Mouse (Mus musculus) stomach, embryonic 16.5 days (tissue): Measurements from ENCODE around the gene Casp7. TPM values are rescaled to one million over a fixed set of nuclear protein-coding genes. Genes with fewer than 3 reads are reported as not detected.

ENCODE experiments used
- ATAC-seq: fragments of 200-750 bp; cut with Nextera tagmentation; 2 replicates; pipeline ENCODE4 v1.8.0; 2017; ENCODE audit warnings: moderate number of reproducible peaks, moderate TSS enrichment; ENCODE audit not compliant: insufficient read depth, low FRiP score
- H3K27ac ChIP-seq: fragments of 300-500 bp; sonication (generic); 2 replicates; pipeline ENCODE4 v1.5.1; 2014; ENCODE audit warnings: low read length
- H3K27me3 ChIP-seq: fragments of 300-500 bp; sonication (generic); 2 replicates; pipeline ENCODE4 v1.6.1; 2014; ENCODE audit warnings: low read length, control low read depth, mixed read lengths; ENCODE audit not compliant: control insufficient read depth, insufficient read depth
- H3K36me3 ChIP-seq: fragments of 300-500 bp; sonication (generic); 2 replicates; pipeline ENCODE4 v1.6.1; 2014; ENCODE audit warnings: low read length; ENCODE audit not compliant: control insufficient read depth, insufficient read depth
- H3K4me1 ChIP-seq: fragments of 300-500 bp; sonication (generic); 2 replicates; pipeline ENCODE4 v1.6.1; 2014; ENCODE audit warnings: low read length, control low read depth, mixed read lengths; ENCODE audit not compliant: control insufficient read depth, insufficient read depth
- H3K4me2 ChIP-seq: fragments of 300-500 bp; sonication (generic); 2 replicates; pipeline ENCODE4 v1.6.1; 2014; ENCODE audit warnings: low read depth, low read length, mixed read lengths
- H3K4me3 ChIP-seq: fragments of 300-500 bp; sonication (generic); replicated peaks from 2 replicates; pipeline ENCODE4 v1.5.1; 2014; ENCODE audit warnings: mild to moderate bottlenecking, low read length
- H3K9ac ChIP-seq: fragments of 300-500 bp; sonication (generic); 2 replicates; pipeline ENCODE4 v1.6.1; 2014; ENCODE audit warnings: low read length
- H3K9me3 ChIP-seq: fragments of 300-500 bp; sonication (generic); replicated peaks from 2 replicates; pipeline ENCODE4 v1.6.1; 2016; ENCODE audit warnings: low read length, control low read depth; ENCODE audit not compliant: control insufficient read depth
- WGBS: fragments of 180-500 bp; shearing (Covaris S2); extraction: QIAGEN DNeasy Blood & Tissue Kit; methylation state at CpG from one replicate; pipeline ENCODE4 v1.1.7; 2014; 5-methylcytosine and 5-hydroxymethylcytosine counted together
- polyA plus RNA-seq: library from polyadenylated mRNA; unstranded; fragments of >200 nt; fragmentation: Nextera tagmentation; extraction: Ambion mirVana; gene quantifications from 2 replicates; pipeline ENCODE4 v1.2.1, GENCODE M21; 2015

The Casp7 gene
- polyA plus RNA-seq, 1 experiment from 2014 or later, result 27.3 TPM

DNA sequence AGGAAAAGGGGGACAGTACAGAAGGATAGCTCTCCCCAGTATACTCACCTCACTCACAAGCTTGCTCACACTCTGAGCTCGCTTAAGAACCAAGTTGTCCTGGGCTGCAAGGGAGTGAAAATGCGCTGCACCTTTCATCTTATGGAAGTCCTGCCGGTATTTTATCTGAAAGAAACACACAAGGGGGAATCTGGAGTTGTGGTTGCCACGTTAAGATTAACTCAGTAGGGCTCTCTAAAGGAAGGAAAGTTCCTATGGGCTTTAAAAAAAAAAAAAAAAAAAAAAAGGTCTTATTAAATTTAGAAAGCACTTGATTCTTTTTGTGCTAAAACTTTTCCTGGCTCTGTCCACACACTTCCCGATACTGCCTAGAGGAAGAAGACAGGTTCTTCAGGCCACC is 18.9 kb upstream of the Casp7 start:
- Histone ChIP-seq H3K4me1 (no peaks in the 10 kb centered on the region), H3K4me3 (no peak overlapping the region), H3K9me3 (no peaks in the 10 kb centered on the region), H3K4me2 (no peak overlapping the region), H3K36me3 (no peaks in the 10 kb centered on the region), H3K27me3 (no peaks in the 10 kb centered on the region), H3K27ac (no peak overlapping the region), H3K9ac (no peak overlapping the region)
- WGBS, result 78% methylated on average over 5 of the region's 5 CpGs
- no peak for ATAC-seq

- Histone ChIP-seq H3K4me3 (no peak overlapping the region), H3K4me2 (no peak overlapping the region), H3K4me1 (no peaks in the 10 kb centered on the region), H3K27ac (no peak overlapping the region), H3K9ac (no peak overlapping the region), H3K27me3 (no peaks in the 10 kb centered on the region), H3K9me3 (no peaks in the 10 kb centered on the region), H3K36me3 (no peaks in the 10 kb centered on the region)
- 68% methylated on average over 13 of the region's 13 CpGs for WGBS
- no peak for ATAC-seq
Observed at GRCm38 (mm10) chr19:56378554-56379172, 18.3 kb upstream of the Casp7 start.

- WGBS, result 75% methylated on average over 7 of the region's 7 CpGs
- no peak for ATAC-seq
Observed at GRCm38 (mm10) chr19:56380341-56380740, 16.6 kb upstream of the Casp7 start.

GRCm38 (mm10) chr19:56381407-56381806 is 15.5 kb upstream of the Casp7 start:
- Histone ChIP-seq H3K4me3 (no peak overlapping the region), H3K27ac (no peak overlapping the region), H3K4me1 (no peaks in the 10 kb centered on the region), H3K9me3 (no peaks in the 10 kb centered on the region), H3K9ac (no peak overlapping the region), H3K36me3 (no peaks in the 10 kb centered on the region), H3K4me2 (no peak overlapping the region), H3K27me3 (no peaks in the 10 kb centered on the region)
- 70% methylated on average over 10 of the region's 10 CpGs for WGBS
- no peak for ATAC-seq

More at GRCm38 (mm10) chr19:56380341-56380740, 16.6 kb upstream of the Casp7 start:
- Histone ChIP-seq H3K27ac (no peak overlapping the region), H3K9ac (no peak overlapping the region), H3K4me3 (no peak overlapping the region), H3K4me1 (no peaks in the 10 kb centered on the region), H3K27me3 (no peaks in the 10 kb centered on the region), H3K36me3 (no peaks in the 10 kb centered on the region), H3K4me2 (no peak overlapping the region), H3K9me3 (no peaks in the 10 kb centered on the region)

DNA sequence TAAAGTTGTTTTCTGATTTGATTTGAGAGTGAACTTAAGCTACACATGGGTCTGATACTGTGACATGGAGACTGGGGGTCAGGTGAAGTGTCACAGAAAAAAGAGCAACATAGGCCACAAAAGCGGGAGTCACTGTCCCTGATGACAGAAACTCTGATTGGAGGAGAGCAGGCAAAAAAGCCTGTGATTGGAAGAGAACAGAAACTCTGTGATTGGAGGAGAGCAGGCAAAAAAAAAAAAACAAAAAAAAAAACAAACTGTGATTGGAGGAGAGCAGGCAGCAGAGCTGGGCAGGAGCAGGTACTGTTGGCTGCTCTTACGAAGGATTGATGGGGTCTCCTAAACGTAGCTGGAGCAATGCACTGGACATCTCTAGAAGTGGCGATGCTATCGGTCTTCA is 11.4 kb upstream of the Casp7 start:
- no peaks in the 10 kb centered on the region for H3K36me3 ChIP-seq
- no peak overlapping the region for H3K4me3 ChIP-seq
- 76% methylated on average over 5 of the region's 5 CpGs for WGBS
- H3K9ac ChIP-seq, result no peak overlapping the region
- H3K27ac ChIP-seq, result no peak overlapping the region
- no peaks in the 10 kb centered on the region for H3K9me3 ChIP-seq
- no peaks in the 10 kb centered on the region for H3K27me3 ChIP-seq
- H3K4me1 ChIP-seq, result no peaks in the 10 kb centered on the region
- no peak for ATAC-seq
- H3K4me2 ChIP-seq, result no peak overlapping the region

DNA sequence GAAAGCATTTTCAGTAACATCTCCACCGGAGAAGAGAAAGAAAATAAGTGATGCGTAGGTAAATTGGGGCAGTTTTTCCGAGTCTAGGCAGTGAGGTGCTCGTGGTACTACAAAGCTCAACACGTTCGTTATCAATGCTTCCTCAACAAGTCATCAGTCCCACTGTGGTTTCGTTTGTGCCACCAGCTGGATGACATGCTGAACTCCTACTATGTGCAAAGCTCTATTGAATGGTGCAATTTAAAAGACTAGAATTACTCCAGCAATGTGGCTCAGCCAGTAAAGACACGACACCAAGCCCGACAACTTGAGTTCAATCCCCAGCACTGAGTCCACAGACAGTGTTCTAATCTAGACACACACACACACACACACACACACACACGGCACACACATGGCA is 10.8 kb upstream of the Casp7 start:
- Histone ChIP-seq H3K27ac (no peak overlapping the region), H3K4me2 (no peak overlapping the region), H3K4me1 (peaks cover 1% of the 10 kb centered on the region; the same call in 1 of the 2 replicates), H3K4me3 (no peak overlapping the region), H3K27me3 (no peaks in the 10 kb centered on the region), H3K9ac (no peak overlapping the region), H3K9me3 (no peaks in the 10 kb centered on the region), H3K36me3 (no peaks in the 10 kb centered on the region)
- no peak for ATAC-seq
- WGBS, result 88% methylated on average over 10 of the region's 10 CpGs

DNA sequence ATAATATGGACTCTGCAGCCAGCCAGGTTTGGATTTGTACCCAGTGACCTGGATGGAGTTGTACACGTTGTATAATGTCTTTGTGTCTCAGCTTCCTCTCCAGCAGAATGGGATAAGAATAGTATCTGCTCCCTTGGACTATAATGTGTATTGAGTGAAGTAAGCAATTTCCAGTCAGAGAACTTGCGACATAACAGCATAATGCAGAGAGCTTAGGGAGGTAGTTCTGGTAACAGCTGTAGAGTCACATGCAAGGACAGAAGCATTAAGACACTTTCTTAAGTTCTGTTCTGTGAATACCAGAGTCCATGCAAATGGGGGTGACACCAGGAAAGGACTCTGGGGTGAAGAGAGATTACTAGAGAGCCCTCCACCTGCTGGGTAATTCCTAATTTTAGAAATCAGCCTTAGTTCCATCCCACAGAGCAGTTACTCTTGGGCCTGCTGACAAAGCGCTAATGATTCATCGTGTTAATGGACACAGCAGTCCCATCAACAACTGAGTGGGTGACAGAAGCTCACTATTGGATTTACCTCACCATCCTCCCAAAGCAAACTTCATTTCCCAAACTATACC is 9.1 kb upstream of the Casp7 start:
- no peak for ATAC-seq
- 72% methylated on average over 4 of the region's 4 CpGs for WGBS
- H3K4me2 ChIP-seq, result no peak overlapping the region
- H3K36me3 ChIP-seq, result no peaks in the 10 kb centered on the region
- no peaks in the 10 kb centered on the region for H3K9me3 ChIP-seq
- H3K27ac ChIP-seq, result no peak overlapping the region
- H3K27me3 ChIP-seq, result no peaks in the 10 kb centered on the region
- H3K9ac ChIP-seq, result no peak overlapping the region
- peaks cover 8% of the 10 kb centered on the region; the same call in 1 of the 2 replicates for H3K4me1 ChIP-seq
- no peak overlapping the region for H3K4me3 ChIP-seq

DNA sequence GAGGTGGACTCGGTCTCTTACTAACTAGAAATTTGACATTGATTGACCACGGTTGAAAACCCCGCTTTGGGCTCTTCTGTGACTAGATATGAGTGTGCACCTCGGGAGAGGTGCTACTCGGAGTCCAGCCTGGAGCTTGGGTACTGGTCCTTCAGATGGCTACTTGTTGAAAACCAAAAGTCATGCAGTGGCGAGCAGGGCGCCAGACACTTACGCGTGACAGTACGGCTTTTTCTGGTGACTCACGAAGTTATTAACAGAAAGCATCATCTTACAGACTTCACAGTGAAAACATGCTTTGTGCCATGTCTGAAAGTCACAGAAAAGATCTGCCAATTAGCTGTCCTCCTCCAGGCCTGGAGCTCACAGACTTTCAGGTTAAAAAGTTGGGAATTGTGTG is 7.8 kb upstream of the Casp7 start:
- H3K4me1 ChIP-seq, result peaks cover 8% of the 10 kb centered on the region; the same call in 1 of the 2 replicates
- no peak overlapping the region for H3K27ac ChIP-seq
- no peak overlapping the region for H3K9ac ChIP-seq
- WGBS, result 90% methylated on average over 11 of the region's 11 CpGs
- no peaks in the 10 kb centered on the region for H3K9me3 ChIP-seq
- H3K4me3 ChIP-seq, result no peak overlapping the region
- no peaks in the 10 kb centered on the region for H3K27me3 ChIP-seq
- no peak overlapping the region for H3K4me2 ChIP-seq
- H3K36me3 ChIP-seq, result no peaks in the 10 kb centered on the region
- no peak for ATAC-seq

DNA sequence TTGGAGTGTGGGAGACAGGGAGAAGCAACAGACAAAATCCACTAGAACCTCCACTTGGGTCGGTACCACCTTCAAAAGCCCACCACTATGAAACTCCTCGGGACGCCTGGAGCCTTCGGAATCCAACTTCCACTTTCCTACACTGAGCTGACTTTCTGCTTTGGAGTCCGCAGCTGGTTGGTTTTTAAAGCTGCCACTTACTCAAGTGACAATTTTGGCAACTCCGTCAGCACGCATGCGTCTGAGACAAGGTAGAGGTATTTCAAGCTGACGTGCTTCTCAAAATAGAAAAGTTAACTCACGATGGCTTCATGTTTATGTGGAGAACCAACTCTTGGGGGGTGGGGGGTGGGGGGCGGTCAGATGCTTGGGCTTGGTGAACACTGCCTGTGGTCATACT is 7.0 kb upstream of the Casp7 start, which contains the start of gene Nrap:
TSS of gene Nrap (minus strand) at position 159 of the 400 bp plus-strand sequence.
- WGBS, result 83% methylated on average over 11 of the region's 11 CpGs
- no peaks in the 10 kb centered on the region for H3K36me3 ChIP-seq
- no peaks in the 10 kb centered on the region for H3K27me3 ChIP-seq
- no peak for ATAC-seq
- no peaks in the 10 kb centered on the region for H3K9me3 ChIP-seq
- H3K4me2 ChIP-seq, result no peak within 1 kb of the TSS
- no peak within 1 kb of the TSS for H3K4me3 ChIP-seq
- no peak within 1 kb of the TSS for H3K27ac ChIP-seq
- H3K9ac ChIP-seq, result no peak within 1 kb of the TSS
- peaks cover 8% of the 10 kb centered on the region; the same call in 1 of the 2 replicates for H3K4me1 ChIP-seq
